Mouse (Mus musculus) CH12.LX (cell line): Measurements from ENCODE around the gene Mrpl54. TPM values are rescaled to one million over a fixed set of nuclear protein-coding genes. Genes with fewer than 3 reads are reported as not detected.
A peak's percentile ranks its signal among the peaks of the same experiment; 100 is the strongest.

ENCODE experiments used
- DNase-seq: peaks from one replicate; pipeline ENCODE4 v3.0.0-alpha.2; 2013; ENCODE audit errors: extremely low read depth
- H3K27ac ChIP-seq: 2 replicates; pipeline ENCODE4 v1.5.1; 2012; ENCODE audit warnings: low read depth, mild to moderate bottlenecking, control low read depth, moderate library complexity; ENCODE audit not compliant: insufficient read depth
- H3K27me3 ChIP-seq: replicated peaks from 2 replicates; pipeline ENCODE3; 2012; ENCODE audit warnings: inconsistent platforms
- H3K36me3 ChIP-seq, 2 experiments: replicated peaks in 1 of 2; 2 replicates each; pipeline versions ENCODE3 to v1.6.1; 2012; ENCODE audit warnings: inconsistent platforms in 1 of 2, low read length in 1 of 2, mild to moderate bottlenecking in 1 of 2, mixed read lengths in 1 of 2, moderate library complexity in 1 of 2; ENCODE audit not compliant: control insufficient read depth in 1 of 2, insufficient read depth in 1 of 2
- H3K4me1 ChIP-seq, 2 experiments: 2 replicates each; pipeline ENCODE4 v1.6.1; 2012; ENCODE audit warnings: inconsistent platforms in 1 of 2, moderate library complexity in 1 of 2; ENCODE audit not compliant: insufficient read depth in 2 of 2, control insufficient read depth in 1 of 2
- H3K4me2 ChIP-seq: 2 replicates; pipeline ENCODE4 v1.6.1; 2012; ENCODE audit warnings: low read depth, mild to moderate bottlenecking, control low read depth; ENCODE audit not compliant: poor library complexity, insufficient read depth, severe bottlenecking
- H3K4me3 ChIP-seq, 3 experiments: fragments of 150-350 bp in 1 of 3; sonication (generic) in 1 of 3; replicated peaks in 1 of 3; 2 replicates each; pipeline versions ENCODE3 to v1.5.1; 2011 to 2012; ENCODE audit warnings: low read depth in 2 of 3, low read length in 2 of 3, mild to moderate bottlenecking in 2 of 3, moderate library complexity in 2 of 3, control low read depth in 1 of 3, improper control_type of control experiment in 1 of 3, inconsistent platforms in 1 of 3, mixed read lengths in 1 of 3; ENCODE audit not compliant: poor library complexity in 1 of 3
- H3K79me2 ChIP-seq: replicated peaks from 2 replicates; pipeline ENCODE4 v1.6.1; 2012; ENCODE audit warnings: mild to moderate bottlenecking, moderate library complexity; ENCODE audit not compliant: control insufficient read depth, poor library complexity, insufficient read depth, severe bottlenecking; ENCODE audit errors: extremely low read depth
- H3K9ac ChIP-seq: 2 replicates; pipeline ENCODE4 v1.6.1; 2012; ENCODE audit warnings: low read depth, mild to moderate bottlenecking, control low read depth, moderate library complexity; ENCODE audit not compliant: insufficient read depth
- H3K9me3 ChIP-seq: replicated peaks from 2 replicates; pipeline ENCODE3; 2012; ENCODE audit warnings: low read length, inconsistent platforms, mixed read lengths
- BHLHE40 ChIP-seq: IDR thresholded peaks from 2 replicates; pipeline ENCODE4 v1.6.1; 2011; ENCODE audit warnings: mild to moderate bottlenecking, low read depth, low read length, improper control_type of control experiment
- CHD1 ChIP-seq: IDR thresholded peaks from 2 replicates; pipeline ENCODE4 v1.6.1; 2012; ENCODE audit warnings: low read depth, low read length, improper control_type of control experiment, inconsistent platforms
- CHD2 ChIP-seq: IDR thresholded peaks from 2 replicates; pipeline ENCODE4 v1.6.1; 2011; ENCODE audit warnings: low read length, improper control_type of control experiment
- CTCF ChIP-seq, 2 experiments: IDR thresholded peaks in 1 of 2; conservative IDR thresholded peaks in 1 of 2; 2 replicates each; pipeline ENCODE4 v1.5.1; 2011 to 2012; ENCODE audit warnings: low read depth in 2 of 2, low read length in 2 of 2, improper control_type of control experiment in 1 of 2, inconsistent platforms in 1 of 2, mild to moderate bottlenecking in 1 of 2, moderate library complexity in 1 of 2
- E2F4 ChIP-seq: IDR thresholded peaks from 2 replicates; pipeline ENCODE4 v1.6.1; 2011; ENCODE audit warnings: low read depth, low read length, improper control_type of control experiment; ENCODE audit not compliant: insufficient replicate concordance
- ELF1 ChIP-seq: IDR thresholded peaks from 2 replicates; pipeline ENCODE4 v1.6.1; 2014; ENCODE audit warnings: low read depth, mild to moderate bottlenecking, inconsistent platforms, low read length, improper control_type of control experiment
- EP300 ChIP-seq: IDR thresholded peaks from 2 replicates; pipeline ENCODE4 v1.6.1; 2011; ENCODE audit warnings: low read length, improper control_type of control experiment
- ETS1 ChIP-seq: conservative IDR thresholded peaks from 2 replicates; pipeline ENCODE4 v1.6.1; 2012; ENCODE audit warnings: low read depth, mild to moderate bottlenecking, inconsistent platforms, low read length, improper control_type of control experiment, moderate library complexity
- GABPA ChIP-seq: IDR thresholded peaks from 2 replicates; pipeline ENCODE4 v1.6.1; 2012; ENCODE audit warnings: low read depth, low read length, improper control_type of control experiment, inconsistent platforms; ENCODE audit not compliant: insufficient replicate concordance
- HCFC1 ChIP-seq: IDR thresholded peaks from 2 replicates; pipeline ENCODE4 v1.6.1; 2012; ENCODE audit warnings: low read depth, mild to moderate bottlenecking, inconsistent platforms, low read length, improper control_type of control experiment
- IRF4 ChIP-seq: IDR thresholded peaks from 2 replicates; pipeline ENCODE4 v1.6.1; 2014; ENCODE audit warnings: low read depth, mild to moderate bottlenecking, inconsistent platforms, low read length, improper control_type of control experiment
- JUN ChIP-seq: IDR thresholded peaks from 2 replicates; pipeline ENCODE4 v1.6.1; 2011; ENCODE audit warnings: low read depth, mild to moderate bottlenecking, low read length, improper control_type of control experiment, moderate library complexity; ENCODE audit not compliant: insufficient read depth
- JUND ChIP-seq: conservative IDR thresholded peaks from 2 replicates; pipeline ENCODE4 v1.6.1; 2011; ENCODE audit warnings: low read depth, low read length, improper control_type of control experiment
- KAT2A ChIP-seq: IDR thresholded peaks from 2 replicates; pipeline ENCODE4 v1.6.1; 2012; ENCODE audit warnings: low read length, improper control_type of control experiment, inconsistent platforms; ENCODE audit not compliant: insufficient replicate concordance
- MAFK ChIP-seq: IDR thresholded peaks from 2 replicates; pipeline ENCODE4 v1.6.1; 2011; ENCODE audit warnings: low read length, improper control_type of control experiment; ENCODE audit not compliant: insufficient replicate concordance
- MAX ChIP-seq: IDR thresholded peaks from 2 replicates; pipeline ENCODE4 v1.6.1; 2011; ENCODE audit warnings: low read length, improper control_type of control experiment
- MAZ ChIP-seq: IDR thresholded peaks from 2 replicates; pipeline ENCODE4 v1.6.1; 2012; ENCODE audit warnings: low read depth, mild to moderate bottlenecking, inconsistent platforms, low read length, improper control_type of control experiment, moderate library complexity
- MXI1 ChIP-seq: IDR thresholded peaks from 2 replicates; pipeline ENCODE4 v1.6.1; 2011; ENCODE audit warnings: mild to moderate bottlenecking, low read depth, low read length, improper control_type of control experiment
- MYC ChIP-seq: IDR thresholded peaks from 2 replicates; pipeline ENCODE4 v1.6.1; 2011; ENCODE audit warnings: low read depth, mild to moderate bottlenecking, improper control_type of control experiment, low read length
- NRF1 ChIP-seq: IDR thresholded peaks from 2 replicates; pipeline ENCODE4 v1.6.1; 2014; ENCODE audit warnings: low read depth, mild to moderate bottlenecking, inconsistent platforms, low read length, improper control_type of control experiment, moderate library complexity
- PAX5 ChIP-seq: IDR thresholded peaks from 2 replicates; pipeline ENCODE4 v1.6.1; 2012; ENCODE audit warnings: low read length, inconsistent platforms, mixed read lengths
- POLR2AphosphoS2 ChIP-seq: IDR thresholded peaks from 2 replicates; pipeline ENCODE4 v1.6.1; 2011; ENCODE audit warnings: low read depth, low read length, improper control_type of control experiment
- RAD21 ChIP-seq: IDR thresholded peaks from 2 replicates; pipeline ENCODE4 v1.6.1; 2011; ENCODE audit warnings: low read depth, mild to moderate bottlenecking, low read length, improper control_type of control experiment, moderate library complexity
- RCOR1 ChIP-seq: conservative IDR thresholded peaks from 2 replicates; pipeline ENCODE4 v1.6.1; 2012; ENCODE audit warnings: low read depth, mild to moderate bottlenecking, inconsistent platforms, low read length, improper control_type of control experiment
- SIN3A ChIP-seq: IDR thresholded peaks from 2 replicates; pipeline ENCODE4 v1.6.1; 2012; ENCODE audit warnings: low read length, improper control_type of control experiment, inconsistent platforms
- SMC3 ChIP-seq: IDR thresholded peaks from 2 replicates; pipeline ENCODE4 v1.6.1; 2011; ENCODE audit warnings: low read depth, low read length, improper control_type of control experiment
- TCF12 ChIP-seq: IDR thresholded peaks from 2 replicates; pipeline ENCODE4 v1.6.1; 2014; ENCODE audit warnings: low read depth, mild to moderate bottlenecking, inconsistent platforms, low read length, improper control_type of control experiment
- USF1 ChIP-seq: IDR thresholded peaks from 2 replicates; pipeline ENCODE4 v1.6.1; 2014; ENCODE audit warnings: low read depth, mild to moderate bottlenecking, inconsistent platforms, low read length, improper control_type of control experiment
- USF2 ChIP-seq: conservative IDR thresholded peaks from 2 replicates; pipeline ENCODE4 v1.6.1; 2011; ENCODE audit warnings: low read depth, low read length, improper control_type of control experiment
- ZC3H11A ChIP-seq: IDR thresholded peaks from 2 replicates; pipeline ENCODE4 v1.6.1; 2012; ENCODE audit warnings: low read depth, mild to moderate bottlenecking, inconsistent platforms, low read length, improper control_type of control experiment
- ZKSCAN1 ChIP-seq: IDR thresholded peaks from 2 replicates; pipeline ENCODE4 v1.6.1; 2012; ENCODE audit warnings: low read depth, inconsistent platforms, low read length, improper control_type of control experiment, borderline replicate concordance
- ZNF384 ChIP-seq: IDR thresholded peaks from 2 replicates; pipeline ENCODE4 v1.6.1; 2012; ENCODE audit warnings: low read depth, low read length, improper control_type of control experiment, inconsistent platforms
- dilution Hi-C: fragments of 300-500 bp; cut with MboI; formaldehyde crosslinking; loops from 2 replicates; pipeline ENCODE4 v1.14.3; 2020; ENCODE audit warnings: low sequenced_read_pairs; ENCODE audit not compliant: extremely low pct_unique_long_range_greater_than_20kb, extremely low pct_ligation_motif_present
- in situ Hi-C: fragments of 300-500 bp; cut with MboI; formaldehyde crosslinking; loops from 3 replicates; pipeline ENCODE4 v1.14.3; 2019; ENCODE audit warnings: low sequenced_read_pairs, low pct_ligation_motif_present, low pct_unique_long_range_greater_than_20kb, mixed read lengths
- polyA plus RNA-seq: library from polyadenylated mRNA; unstranded; fragments of >175 nt; gene quantifications from 2 replicates; pipeline ENCODE4 v1.2.1, GENCODE M21; 2012; ENCODE audit warnings: low read depth; ENCODE audit not compliant: insufficient read length
- total RNA-seq, 2 experiments: library from RNA; depleted of rRNA; stranded (reverse); fragments of 300-350 nt in 1 of 2; fragments of >200 nt in 1 of 2; gene quantifications; 2 replicates each; pipeline ENCODE4 v1.2.3; 2012 to 2014

Mrpl54 gene
- total and polyA plus RNA-seq, 3 experiments: 104 to 167 (median 128) TPM

- no peak for DNase-seq
- H3K27me3 ChIP-seq: peaks cover 19% of the 10 kb centered on the region
- peaks cover 9 to 55% of the 10 kb centered on the region in 2 experiments; a peak in 3 of 4 replicates for H3K4me1 ChIP-seq
- no peak overlapping the region for H3K27ac ChIP-seq
- TF ChIP-seq CHD1 (no peak), MAFK (no peak), MAX (no peak), USF2 (no peak), EP300 (no peak), RAD21 (peak; percentile 40), JUND (no peak), MAZ (no peak), SIN3A (no peak), TCF12 (no peak), BHLHE40 (no peak), USF1 (no peak), ZKSCAN1 (no peak), HCFC1 (no peak), KAT2A (no peak), MXI1 (no peak), MYC (0 out of 2 replicates have a peak, but pooled peaks have one; percentile 44), NRF1 (no peak), ZC3H11A (no peak), CTCF (conservative IDR thresholded peaks at IDR 0.05 in 1 of 2, IDR thresholded peaks at IDR 0.05 in 1 of 2; ENCODE audit: low read depth in 2 of 2, low read length in 2 of 2) (peak; percentile 60 to 78), POLR2AphosphoS2 (no peak), ELF1 (no peak), JUN (no peak), ZNF384 (no peak), IRF4 (no peak), SMC3 (0 out of 2 replicates have a peak, but pooled peaks have one; percentile 13), RCOR1 (no peak), ETS1 (no peak), E2F4 (no peak), GABPA (no peak), PAX5 (no peak), CHD2 (no peak)
- TF ChIP-seq, all 38 proteins: peak for 4
- in situ Hi-C loops (loop anchor here (5.0 kb wide), 1 partner anchor 91 kb away; no protein-coding TSS in a partner anchor), dilution Hi-C loops (no loop called here)
- Histone ChIP-seq H3K79me2 (peaks cover 4% of the 10 kb centered on the region), H3K4me3 (no peak overlapping the region), H3K9ac (no peak overlapping the region), H3K4me2 (no peak overlapping the region), H3K36me3 (no peaks in the 10 kb centered on the region), H3K9me3 (no peaks in the 10 kb centered on the region)
These were observed 21.9 kb upstream of the Mrpl54 start for GRCm38 (mm10) chr10:81288601-81289000.
